Mouse (Mus musculus) limb, embryonic 11.5 days (tissue): ENCODE measurements around the gene Gmppa. TPM values are rescaled to one million over a fixed set of nuclear protein-coding genes. Genes with fewer than 3 reads are reported as not detected.

Experiments used
- ATAC-seq: fragments of 200-750 bp; cut with Nextera tagmentation; 2 replicates; pipeline ENCODE4 v1.8.0; 2017; ENCODE audit warnings: low read depth; ENCODE audit not compliant: insufficient number of reproducible peaks, low FRiP score, low TSS enrichment
- DNase-seq: peaks from one replicate; pipeline ENCODE4 v3.0.0-alpha.2; 2015; ENCODE audit warnings: low spot score
- H3K27ac ChIP-seq: fragments of 300-500 bp; sonication (generic); replicated peaks from 2 replicates; pipeline ENCODE4 v1.5.1; 2014; ENCODE audit warnings: low read depth, mild to moderate bottlenecking, low read length
- H3K27me3 ChIP-seq: fragments of 300-500 bp; sonication (generic); 2 replicates; pipeline ENCODE4 v1.6.1; 2014; ENCODE audit warnings: mild to moderate bottlenecking, low read length, mixed read lengths; ENCODE audit not compliant: control insufficient read depth, insufficient read depth
- H3K36me3 ChIP-seq: fragments of 300-500 bp; sonication (generic); 2 replicates; pipeline ENCODE4 v1.6.1; 2014; ENCODE audit warnings: mild to moderate bottlenecking, low read length, moderate library complexity, mixed read lengths; ENCODE audit not compliant: control insufficient read depth, insufficient read depth
- H3K4me1 ChIP-seq: fragments of 300-500 bp; sonication (generic); 2 replicates; pipeline ENCODE4 v1.6.1; 2014; ENCODE audit warnings: low read length, mixed read lengths; ENCODE audit not compliant: control insufficient read depth, insufficient read depth
- H3K4me2 ChIP-seq: fragments of 300-500 bp; sonication (generic); 2 replicates; pipeline ENCODE4 v1.6.1; 2014; ENCODE audit warnings: low read depth, mild to moderate bottlenecking, moderate library complexity; ENCODE audit not compliant: severe bottlenecking
- H3K4me3 ChIP-seq: fragments of 300-500 bp; sonication (generic); 2 replicates; pipeline ENCODE4 v1.5.1; 2014; ENCODE audit warnings: low read depth, low read length
- H3K9ac ChIP-seq: fragments of 300-500 bp; sonication (generic); 2 replicates; pipeline ENCODE4 v1.6.1; 2014; ENCODE audit warnings: mild to moderate bottlenecking, low read length
- H3K9me3 ChIP-seq: fragments of 300-500 bp; sonication (generic); 2 replicates; pipeline ENCODE4 v1.6.1; 2016; ENCODE audit warnings: low read length; ENCODE audit not compliant: control insufficient read depth
- WGBS: fragments of 180-500 bp; shearing (Covaris S2); extraction: QIAGEN DNeasy Blood & Tissue Kit; methylation state at CpG from one replicate; pipeline ENCODE4 v1.1.7; 2014; 5-methylcytosine and 5-hydroxymethylcytosine counted together
- polyA plus RNA-seq: library from polyadenylated mRNA; unstranded; fragments of >200 nt; fragmentation: Nextera tagmentation; extraction: Ambion mirVana; gene quantifications from 2 replicates; pipeline ENCODE4 v1.2.1, GENCODE M21; 2014

The Gmppa gene
- polyA plus RNA-seq, 1 experiment from 2014 or later: 49.9 TPM

GRCm38 (mm10) chr1:75462636-75463035 is 26.9 kb downstream of the Gmppa start:
- H3K27me3 ChIP-seq: peaks cover 6% of the 10 kb centered on the region; the same call in 1 of the 2 replicates
- no peaks in the 10 kb centered on the region for H3K9me3 ChIP-seq
- H3K27ac ChIP-seq: no peak overlapping the region
- H3K36me3 ChIP-seq: no peaks in the 10 kb centered on the region
- 40% methylated on average over 1 of the region's 1 CpGs for WGBS
- no peak for ATAC-seq
- peaks cover 11% of the 10 kb centered on the region for H3K4me1 ChIP-seq
- H3K9ac ChIP-seq: no peak overlapping the region
- no peak overlapping the region for H3K4me3 ChIP-seq
- no peak overlapping the region for H3K4me2 ChIP-seq
- DNase-seq: no peak

GRCm38 (mm10) chr1:75463652-75464204 is 28.0 kb downstream of the Gmppa start:
- Histone ChIP-seq H3K4me1 (peaks cover under 1% of the 10 kb centered on the region), H3K4me2 (no peak overlapping the region; the same call in 1 of the 2 replicates), H3K9me3 (no peaks in the 10 kb centered on the region), H3K4me3 (no peak overlapping the region), H3K36me3 (no peaks in the 10 kb centered on the region), H3K27ac (no peak overlapping the region), H3K9ac (0 out of 2 replicates have a peak overlapping the region, but pooled peaks have one; percentile 7), H3K27me3 (no peaks in the 10 kb centered on the region; the same call in 1 of the 2 replicates)
- no peak for ATAC-seq
- DNase-seq: no peak
- WGBS: 73% methylated on average over 5 of the region's 5 CpGs

GRCm38 (mm10) chr1:75467215-75467927 is 31.6 kb downstream of the Gmppa start:
- no peak overlapping the region for H3K4me2 ChIP-seq
- H3K27ac ChIP-seq: no peak overlapping the region
- ATAC-seq: peak; percentile 46; the same call in 1 of the 2 replicates
- H3K36me3 ChIP-seq: no peaks in the 10 kb centered on the region
- WGBS: 6% methylated on average over 14 of the region's 14 CpGs
- DNase-seq: peak; percentile 92
- peaks cover 2% of the 10 kb centered on the region; the same call in 1 of the 2 replicates for H3K27me3 ChIP-seq
- no peak overlapping the region; the same call in 1 of the 2 replicates for H3K9ac ChIP-seq
- H3K4me3 ChIP-seq: no peak overlapping the region
- no peaks in the 10 kb centered on the region for H3K4me1 ChIP-seq
- no peaks in the 10 kb centered on the region for H3K9me3 ChIP-seq

- WGBS: 73% methylated on average over 17 of the region's 17 CpGs
- Histone ChIP-seq H3K4me2 (no peak overlapping the region), H3K27me3 (peaks cover 2% of the 10 kb centered on the region; the same call in 1 of the 2 replicates), H3K9me3 (no peaks in the 10 kb centered on the region), H3K4me1 (no peaks in the 10 kb centered on the region), H3K36me3 (no peaks in the 10 kb centered on the region), H3K27ac (no peak overlapping the region), H3K9ac (no peak overlapping the region), H3K4me3 (no peak overlapping the region)
- DNase-seq (no peak), ATAC-seq (no peak)
Observed at GRCm38 (mm10) chr1:75469287-75469825, 33.6 kb downstream of the Gmppa start.

GRCm38 (mm10) chr1:75476441-75476840 is 40.7 kb downstream of the Gmppa start:
- H3K27me3 ChIP-seq: peaks cover 19% of the 10 kb centered on the region
- H3K9ac ChIP-seq: no peak overlapping the region
- H3K4me1 ChIP-seq: peaks cover 16% of the 10 kb centered on the region
- DNase-seq (no peak), ATAC-seq (no peak)
- WGBS: 93% methylated on average over 11 of the region's 11 CpGs
- no peak overlapping the region for H3K4me3 ChIP-seq
- H3K36me3 ChIP-seq: peaks cover 7% of the 10 kb centered on the region
- H3K9me3 ChIP-seq: no peaks in the 10 kb centered on the region
- no peak overlapping the region for H3K4me2 ChIP-seq
- no peak overlapping the region for H3K27ac ChIP-seq

- WGBS: 15% methylated on average over 35 of the region's 35 CpGs
Observed at GRCm38 (mm10) chr1:75477264-75477965, 41.7 kb downstream of the Gmppa start.

GRCm38 (mm10) chr1:75477966-75478290 is 42.2 kb downstream of the Gmppa start:
- H3K4me3 ChIP-seq: peak overlapping the region; percentile 85
- H3K4me1 ChIP-seq: peaks cover 16% of the 10 kb centered on the region
- 52% methylated on average over 3 of the region's 3 CpGs for WGBS
- no peak overlapping the region for H3K27ac ChIP-seq
- no peak overlapping the region for H3K9ac ChIP-seq
- DNase-seq (no peak), ATAC-seq (no peak)
- peaks cover 7% of the 10 kb centered on the region for H3K36me3 ChIP-seq
- peak overlapping the region; percentile 93 for H3K4me2 ChIP-seq
- H3K9me3 ChIP-seq: no peaks in the 10 kb centered on the region
- peaks cover 32% of the 10 kb centered on the region for H3K27me3 ChIP-seq

More at GRCm38 (mm10) chr1:75477264-75477965, 41.7 kb downstream of the Gmppa start:
- H3K9ac ChIP-seq: no peak overlapping the region
- peak overlapping the region; percentile 93 for H3K4me2 ChIP-seq
- H3K4me3 ChIP-seq: peak overlapping the region; percentile 12; the same call in 1 of the 2 replicates
- DNase-seq (peak; percentile 95), ATAC-seq (peak; percentile 26; the same call in 1 of the 2 replicates)
- H3K9me3 ChIP-seq: no peaks in the 10 kb centered on the region
- peaks cover 27% of the 10 kb centered on the region for H3K27me3 ChIP-seq
- H3K4me1 ChIP-seq: peaks cover 16% of the 10 kb centered on the region
- no peak overlapping the region for H3K27ac ChIP-seq
- H3K36me3 ChIP-seq: peaks cover 7% of the 10 kb centered on the region

- Histone ChIP-seq H3K9me3 (no peaks in the 10 kb centered on the region), H3K36me3 (peaks cover 7% of the 10 kb centered on the region), H3K4me2 (peak overlapping the region; percentile 93), H3K9ac (peak overlapping the region; percentile 68), H3K4me1 (peaks cover 16% of the 10 kb centered on the region), H3K4me3 (peak overlapping the region; percentile 85), H3K27me3 (peaks cover 33% of the 10 kb centered on the region), H3K27ac (no peak overlapping the region; the same call in 1 of the 2 replicates)
- WGBS: under 1% methylated on average over 21 of the region's 25 CpGs
- peak; percentile 43 for DNase-seq
- ATAC-seq: 0 out of 2 replicates have a peak, but pooled peaks have one; percentile 3
Observed at GRCm38 (mm10) chr1:75478497-75478896, 42.8 kb downstream of the Gmppa start.
